Mouse (Mus musculus): ENCODE measurements around the gene Ttc27.

Ttc27 gene

GRCm38 (mm10) chr17:74752906-74753627 is 35.5 kb downstream of the Ttc27 start:
- no peak for DNase-seq (ENCODE audit: low read depth, low spot score)

- no peak for DNase-seq (ENCODE audit: low read depth, low spot score)
These were observed 36.1 kb downstream of the Ttc27 start for GRCm38 (mm10) chr17:74753628-74754104.

- no peak for DNase-seq (ENCODE audit: low read depth, low spot score)
These were observed 37.0 kb downstream of the Ttc27 start for GRCm38 (mm10) chr17:74754369-74755118.

- no peak for DNase-seq (ENCODE audit: low read depth, low spot score)
These were observed 51.9 kb downstream of the Ttc27 start for GRCm38 (mm10) chr17:74769390-74769811.

- DNase-seq (ENCODE audit: low read depth, low spot score): no peak
These were observed 54.8 kb downstream of the Ttc27 start for GRCm38 (mm10) chr17:74772364-74772763.

- DNase-seq (ENCODE audit: low read depth, low spot score): no peak
These were observed 56.0 kb downstream of the Ttc27 start for GRCm38 (mm10) chr17:74773556-74773955.

GRCm38 (mm10) chr17:74780133-74780532 is 62.6 kb downstream of the Ttc27 start:
- DNase-seq (ENCODE audit: low read depth, low spot score): no peak

- DNase-seq (ENCODE audit: low read depth, low spot score): no peak
These were observed 63.1 kb downstream of the Ttc27 start for GRCm38 (mm10) chr17:74780627-74781026.

GRCm38 (mm10) chr17:74781911-74782310 is 64.4 kb downstream of the Ttc27 start:
- DNase-seq (ENCODE audit: low read depth, low spot score): no peak

- no peak for DNase-seq (ENCODE audit: low read depth, low spot score)
These were observed 68.1 kb downstream of the Ttc27 start for GRCm38 (mm10) chr17:74785586-74785985.

GRCm38 (mm10) chr17:74786198-74786734 is 68.7 kb downstream of the Ttc27 start:
- DNase-seq (ENCODE audit: low read depth, low spot score): peak; percentile 34

GRCm38 (mm10) chr17:74796023-74796699 is 78.6 kb downstream of the Ttc27 start:
- DNase-seq (ENCODE audit: low read depth, low spot score): no peak

- no peak for DNase-seq (ENCODE audit: low read depth, low spot score)
These were observed 82.3 kb downstream of the Ttc27 start for GRCm38 (mm10) chr17:74799865-74800264.

- no peak for DNase-seq (ENCODE audit: low read depth, low spot score)
These were observed 85.2 kb downstream of the Ttc27 start for GRCm38 (mm10) chr17:74802765-74803164.

GRCm38 (mm10) chr17:74803835-74804234 is 86.3 kb downstream of the Ttc27 start:
- no peak for DNase-seq (ENCODE audit: low read depth, low spot score)

GRCm38 (mm10) chr17:74804321-74804930 is 86.9 kb downstream of the Ttc27 start:
- DNase-seq (ENCODE audit: low read depth, low spot score): no peak

- DNase-seq (ENCODE audit: low read depth, low spot score): no peak
These were observed 90.1 kb downstream of the Ttc27 start for GRCm38 (mm10) chr17:74807509-74808248.

GRCm38 (mm10) chr17:74808330-74808729 is 90.8 kb downstream of the Ttc27 start:
- no peak for DNase-seq (ENCODE audit: low read depth, low spot score)

- no peak for DNase-seq (ENCODE audit: low read depth, low spot score)
These were observed 91.4 kb downstream of the Ttc27 start for GRCm38 (mm10) chr17:74808901-74809300.

GRCm38 (mm10) chr17:74810892-74811625 is 93.5 kb downstream of the Ttc27 start:
- DNase-seq (ENCODE audit: low read depth, low spot score): peak; percentile 79

Data from forelimb bud, embryonic 11.5 days (tissue).